8 mouse cellular contexts compared by ENCODE assay signal in genomic region chr5:139775216-139775926, GRCm38 (mm10). TPM values are rescaled to one million over a fixed set of nuclear protein-coding genes. Genes with fewer than 3 reads are reported as not detected.
A peak's percentile ranks its signal among the peaks of the same experiment; 100 is the strongest.
DNase-seq lines count a peak whose midpoint lies in the region; ATAC-seq and TF ChIP-seq lines count a peak whose summit lies in the region.

Gene Ints1, minus strand, starts transcription at chr5:139775674.

- H3K27me3 ChIP-seq in hindbrain, embryonic 10.5 days (ENCODE audit: insufficient read depth, poor library complexity, severe bottlenecking) = no peaks in the 10 kb centered on the region
- H3K27me3 ChIP-seq in lung, postnatal 0 days (replicated peaks; ENCODE audit: insufficient read depth, low read length) = no peaks in the 10 kb centered on the region

- H3K36me3 ChIP-seq in hindbrain, embryonic 10.5 days = peaks cover 39% of the 10 kb centered on the region
- peaks cover 15% of the 10 kb centered on the region; the same call in 1 of the 2 replicates for H3K36me3 ChIP-seq in lung, postnatal 0 days (ENCODE audit: insufficient read depth, low read length)

- peak within 1 kb of the TSS; percentile 90 for H3K4me2 ChIP-seq in lung, postnatal 0 days (replicated peaks; ENCODE audit: low read depth, low read length)

- 0 out of 2 replicates have a peak, but pooled peaks have one; percentile 31 for TF ChIP-seq EP300 in lung, postnatal 0 days (IDR thresholded peaks at IDR 0.05)

- H3K4me1 ChIP-seq in hindbrain, embryonic 10.5 days (replicated peaks) = peaks cover 18% of the 10 kb centered on the region
- H3K4me1 ChIP-seq in lung, postnatal 0 days (ENCODE audit: insufficient read depth, low read depth, low read length) = no peaks in the 10 kb centered on the region

- H3K9me3 ChIP-seq in hindbrain, embryonic 10.5 days = no peaks in the 10 kb centered on the region
- H3K9me3 ChIP-seq in lung, postnatal 0 days (ENCODE audit: low read length) = no peaks in the 10 kb centered on the region

- H3K27ac ChIP-seq in hindbrain, embryonic 10.5 days = peak within 1 kb of the TSS; percentile 87
- H3K27ac ChIP-seq in lung, postnatal 0 days (ENCODE audit: low read length) = no peak within 1 kb of the TSS

- peak; percentile 93 for TF ChIP-seq CTCF in lung, postnatal 0 days (IDR thresholded peaks at IDR 0.05)

- under 1% methylated on average over 55 of the region's 55 CpGs for WGBS in hindbrain, embryonic 10.5 days
- 3% methylated on average over 55 of the region's 55 CpGs for WGBS in lung, postnatal 0 days

- H3K4me3 ChIP-seq in hindbrain, embryonic 10.5 days = peak within 1 kb of the TSS; percentile 97
- H3K4me3 ChIP-seq in lung, postnatal 0 days (ENCODE audit: low read depth, low read length) = peak within 1 kb of the TSS; percentile 76

- ATAC-seq in frontal cortex, adult (ENCODE audit: low TSS enrichment) = peak; percentile 99
- peak; percentile 97 for ATAC-seq in lung, postnatal 0 days

- DNase-seq in MN1 (ENCODE audit: low spot score) = peak; percentile 97
- peak; percentile 98 for DNase-seq in cerebellum, adult 9-10 months
- peak; percentile 95 for DNase-seq in hindbrain, embryonic 10.5 days (ENCODE audit: low spot score)
- DNase-seq in layer of hippocampus, adult 9-11 months = peak; percentile 97
- peak; percentile 98 for DNase-seq in lung, postnatal 0 days (ENCODE audit: low spot score)
- DNase-seq in ovary, postnatal 14 days (ENCODE audit: low spot score) = peak; percentile 94
- peak; percentile 98 for DNase-seq in thymus, postnatal 14 days

- peak within 1 kb of the TSS; percentile 78 for H3K9ac ChIP-seq in lung, postnatal 0 days (replicated peaks; ENCODE audit: low read depth)

RNA-seq across cellular contexts. Expression of gene Ints1, which starts in this region (rescaled TPM):
- 34.8 and 39.0 TPM in 2 replicates for polyA plus RNA-seq in hindbrain, embryonic 10.5 days (2016; fragmentation: Nextera tagmentation; extraction: Ambion mirVana)
- polyA plus RNA-seq in lung, postnatal 0 days (2015; fragmentation: Nextera tagmentation; extraction: Ambion mirVana) = 8.6 TPM in 2 replicates
